Mouse (Mus musculus) CD4-positive, CD25-positive, alpha-beta regulatory T cell, adult 2 months (primary cell): Measurements from ENCODE around the gene Olfr115.

Experiments
- DNase-seq: peaks from one replicate; pipeline ENCODE4 v3.0.0-alpha.2; 2012; ENCODE audit warnings: low read depth, low spot score

The Olfr115 gene

GRCm38 (mm10) chr17:37627009-37627408, at the start of gene Olfr115, which contains the start of gene Olfr116:
Gene Olfr115, minus strand, starts transcription at chr17:37627109.
Gene Olfr116, minus strand, starts transcription at chr17:37627199.
- no peak for DNase-seq

GRCm38 (mm10) chr17:37666688-37667087, 39.8 kb upstream of the Olfr115 start, which contains the start of gene Olfr118:
Gene Olfr118, plus strand, starts transcription at chr17:37666988.
- no peak for DNase-seq

- no peak for DNase-seq
These were observed 36.8 kb upstream of the Olfr115 start, which contains the start of gene Olfr117 for GRCm38 (mm10) chr17:37663682-37664081. Gene Olfr117, minus strand, starts transcription at chr17:37663782.

- DNase-seq = no peak
These were observed 34.3 kb downstream of the Olfr115 start, which contains the start of gene Olfr114 for GRCm38 (mm10) chr17:37592643-37593042. Gene Olfr114, minus strand, starts transcription at chr17:37592743.

GRCm38 (mm10) chr17:37577563-37577962, 49.3 kb downstream of the Olfr115 start, which contains the start of gene Olfr113:
Gene Olfr113, minus strand, starts transcription at chr17:37577663.
- no peak for DNase-seq

GRCm38 (mm10) chr17:37569351-37569750, 57.6 kb downstream of the Olfr115 start, which contains the start of gene Olfr112:
Gene Olfr112, minus strand, starts transcription at chr17:37569451.
- no peak for DNase-seq
